Mouse (Mus musculus): ENCODE results near the gene Pgrmc2.

The Pgrmc2 gene

DNA sequence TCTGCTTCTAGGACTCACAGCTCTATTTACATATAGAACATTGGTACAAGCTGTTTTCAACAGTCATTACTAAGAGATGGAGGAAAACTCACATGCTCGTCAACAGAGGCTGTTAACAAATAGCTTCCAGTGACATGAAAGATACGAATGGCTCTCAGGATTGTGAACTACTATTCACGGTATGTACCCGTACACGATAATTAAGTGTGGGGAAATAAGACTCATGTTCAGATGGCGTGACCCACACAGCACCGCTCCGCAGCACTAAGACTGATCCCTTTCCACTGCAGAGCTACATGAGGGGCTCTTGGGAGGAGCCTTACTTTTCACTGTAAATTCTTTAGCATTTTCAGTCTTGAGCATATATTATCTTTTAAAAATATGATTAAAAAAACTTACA is 7.5 kb downstream of the Pgrmc2 start:
- no peak for DNase-seq (ENCODE audit: extremely low spot score, low spot score)

DNA sequence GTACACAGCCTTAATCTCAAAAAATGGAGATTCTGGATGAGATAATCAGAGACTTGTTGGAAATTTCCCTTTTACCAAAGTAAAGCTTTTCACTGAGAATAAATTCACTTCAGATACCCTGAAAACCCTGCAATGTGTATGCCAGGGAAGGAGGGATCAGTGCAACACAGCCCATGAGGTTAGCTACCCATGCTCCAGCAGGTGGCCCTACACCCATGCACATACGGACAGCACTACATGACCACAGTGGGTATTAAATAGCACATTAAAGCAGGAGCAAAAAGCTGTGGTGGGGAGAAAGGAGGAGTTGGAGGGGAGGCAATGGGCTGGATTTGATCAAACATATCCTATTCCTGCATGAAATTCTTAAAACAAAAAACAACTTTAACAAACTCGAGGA is 12.3 kb downstream of the Pgrmc2 start:
- no peak for DNase-seq (ENCODE audit: extremely low spot score, low spot score)

DNA sequence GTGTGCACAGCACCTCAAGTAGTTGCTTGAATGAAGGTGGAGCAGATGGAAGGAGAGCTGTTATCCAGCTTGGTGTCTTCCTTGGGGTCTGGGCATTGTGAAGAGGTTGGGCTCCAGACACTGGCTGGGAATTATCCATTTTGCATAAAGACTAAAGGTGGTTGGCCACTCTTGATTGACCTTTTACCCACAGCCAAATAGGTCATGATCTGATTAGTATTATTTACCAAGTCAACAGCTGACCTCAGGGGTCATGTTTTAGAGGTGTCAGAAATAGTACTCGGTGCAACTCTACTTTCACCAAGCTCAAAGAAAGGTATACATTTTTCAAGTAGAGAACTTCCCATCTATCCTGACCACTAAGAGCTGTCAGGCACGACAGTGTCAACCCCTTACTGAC is 17.5 kb downstream of the Pgrmc2 start:
- DNase-seq (ENCODE audit: extremely low spot score, low spot score), result no peak

DNA sequence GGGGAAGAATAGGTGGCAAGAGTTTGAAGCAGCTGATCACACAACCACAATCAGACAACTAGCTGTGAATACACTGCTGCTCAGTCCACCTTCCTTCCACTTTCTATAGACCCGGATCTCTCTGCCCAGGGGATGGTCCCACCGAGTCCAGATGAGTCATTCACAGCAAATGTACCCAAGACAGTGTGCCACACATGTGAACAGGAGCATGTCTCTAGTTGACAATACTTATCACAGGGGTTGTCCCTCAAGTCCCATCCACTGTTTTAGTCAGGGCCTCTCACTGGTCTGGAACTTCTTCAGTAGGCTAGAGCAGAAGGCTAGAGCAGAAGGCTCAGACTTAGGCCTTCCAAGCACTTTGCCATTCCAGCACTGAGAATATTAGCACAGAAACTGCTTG is 20.1 kb downstream of the Pgrmc2 start:
- no peak for DNase-seq (ENCODE audit: extremely low spot score, low spot score)

DNA sequence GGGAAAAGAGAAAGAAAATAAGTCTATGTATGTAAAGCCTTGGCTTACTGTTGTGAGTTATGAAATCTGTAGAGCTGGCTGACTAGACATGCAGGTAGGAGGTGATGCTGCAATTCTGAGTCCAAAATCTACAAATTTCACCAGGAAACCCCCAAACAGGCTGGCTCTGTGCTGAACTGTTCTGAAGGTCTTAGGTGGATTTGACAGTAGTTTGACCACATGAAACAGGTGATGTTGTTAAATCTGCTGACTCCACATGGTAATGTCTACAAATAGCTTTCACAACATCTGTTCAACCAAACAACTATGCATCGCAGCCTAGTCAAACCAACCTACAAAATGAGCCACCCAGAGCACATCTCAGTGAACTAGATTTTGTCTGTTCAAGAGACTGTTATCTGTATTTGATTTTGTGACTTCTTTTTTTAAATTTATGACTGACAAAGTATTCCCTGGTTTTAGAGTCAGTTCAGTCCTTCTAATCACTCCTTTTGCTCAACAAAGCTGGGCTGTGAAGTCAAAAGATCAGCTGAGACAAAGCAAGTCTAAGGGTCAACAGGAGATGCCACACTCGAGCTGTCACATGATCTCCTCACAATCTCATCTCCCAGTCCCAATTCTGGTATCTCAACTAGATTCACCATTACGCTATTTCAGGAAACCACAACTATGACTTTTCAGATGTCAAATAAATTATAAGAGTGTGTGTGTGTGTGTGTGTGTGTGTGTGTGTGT is 20.8 kb downstream of the Pgrmc2 start:
- DNase-seq (ENCODE audit: extremely low spot score, low spot score), result no peak

DNA sequence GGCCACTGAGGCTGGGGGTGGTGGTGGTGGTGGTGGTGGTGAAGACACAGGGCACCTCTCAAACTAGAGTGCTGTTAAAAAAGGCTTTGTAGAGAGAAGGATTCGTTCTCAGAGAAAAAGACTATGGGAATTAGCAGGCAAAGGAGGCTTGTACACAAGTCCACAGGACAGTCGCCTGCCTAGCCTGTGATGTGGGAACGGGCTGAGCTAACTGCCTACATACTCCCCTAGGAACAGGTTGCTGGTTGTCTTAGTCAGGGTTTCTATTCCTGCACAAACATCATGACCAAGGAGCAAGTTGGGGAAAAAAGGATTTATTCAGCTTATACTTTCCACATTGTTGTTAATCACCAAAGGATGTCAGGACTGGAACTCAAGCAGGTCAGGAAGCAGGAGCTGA is 23.6 kb downstream of the Pgrmc2 start:
- no peak for DNase-seq (ENCODE audit: extremely low spot score, low spot score)

DNA sequence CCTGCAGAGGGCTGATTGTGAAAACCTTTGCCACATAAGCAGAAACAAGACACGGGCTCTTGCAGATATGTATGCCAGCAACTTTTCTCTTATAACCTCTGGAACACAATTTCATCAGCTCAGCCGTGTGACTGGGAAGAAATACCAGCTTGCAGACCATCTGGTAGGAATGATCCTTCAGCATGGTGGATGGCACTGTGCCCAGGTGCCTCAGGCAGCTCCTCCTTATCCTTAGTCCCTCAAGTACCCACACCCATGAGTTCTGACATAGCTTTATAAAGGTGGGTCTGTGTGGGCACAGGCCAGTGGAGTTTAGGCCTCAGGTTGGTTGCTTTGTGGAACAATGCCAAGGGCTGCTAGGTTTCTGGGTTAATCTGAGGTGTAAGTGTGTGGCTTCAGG is 24.5 kb downstream of the Pgrmc2 start:
- no peak for DNase-seq (ENCODE audit: extremely low spot score, low spot score)

DNA sequence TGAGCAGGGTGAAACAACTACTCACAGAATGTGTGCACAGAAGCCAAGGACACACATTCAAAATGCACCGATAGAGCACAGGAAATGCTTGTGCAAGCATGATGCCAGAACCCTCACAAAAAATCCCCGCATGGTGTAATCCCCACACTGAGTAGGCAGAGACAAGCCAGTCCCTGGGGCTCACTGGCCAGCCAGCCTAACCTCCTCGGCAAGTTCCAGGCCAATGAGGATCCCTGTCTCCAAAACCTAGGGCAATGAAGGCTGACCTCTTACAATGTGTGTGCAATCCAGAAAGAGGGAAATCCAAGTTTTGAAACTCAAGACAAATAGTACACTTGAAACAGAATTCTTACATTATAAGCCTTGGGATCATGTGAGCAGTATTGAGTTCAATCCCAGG is 29.5 kb downstream of the Pgrmc2 start:
- DNase-seq (ENCODE audit: extremely low spot score, low spot score), result no peak

DNA sequence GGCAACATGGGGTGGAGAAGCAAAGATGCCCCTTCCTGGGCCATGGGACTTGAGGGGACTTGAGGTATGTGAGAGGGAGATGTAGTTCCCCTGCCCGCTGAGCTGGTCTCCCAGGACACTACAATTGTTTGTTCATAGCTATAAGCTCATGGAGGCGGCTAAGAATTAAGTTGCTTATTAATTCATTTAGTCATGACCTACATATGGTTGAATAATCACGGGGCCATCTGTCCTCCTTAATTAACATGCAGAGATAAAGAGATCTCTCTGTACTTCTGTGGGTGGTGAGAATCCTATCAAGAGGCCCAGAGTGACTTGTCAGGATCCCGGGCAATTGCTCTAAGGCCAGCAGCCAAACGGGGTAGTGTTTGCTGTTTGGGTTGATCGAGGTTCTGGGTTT is 35.0 kb downstream of the Pgrmc2 start:
- no peak for DNase-seq (ENCODE audit: extremely low spot score, low spot score)

DNA sequence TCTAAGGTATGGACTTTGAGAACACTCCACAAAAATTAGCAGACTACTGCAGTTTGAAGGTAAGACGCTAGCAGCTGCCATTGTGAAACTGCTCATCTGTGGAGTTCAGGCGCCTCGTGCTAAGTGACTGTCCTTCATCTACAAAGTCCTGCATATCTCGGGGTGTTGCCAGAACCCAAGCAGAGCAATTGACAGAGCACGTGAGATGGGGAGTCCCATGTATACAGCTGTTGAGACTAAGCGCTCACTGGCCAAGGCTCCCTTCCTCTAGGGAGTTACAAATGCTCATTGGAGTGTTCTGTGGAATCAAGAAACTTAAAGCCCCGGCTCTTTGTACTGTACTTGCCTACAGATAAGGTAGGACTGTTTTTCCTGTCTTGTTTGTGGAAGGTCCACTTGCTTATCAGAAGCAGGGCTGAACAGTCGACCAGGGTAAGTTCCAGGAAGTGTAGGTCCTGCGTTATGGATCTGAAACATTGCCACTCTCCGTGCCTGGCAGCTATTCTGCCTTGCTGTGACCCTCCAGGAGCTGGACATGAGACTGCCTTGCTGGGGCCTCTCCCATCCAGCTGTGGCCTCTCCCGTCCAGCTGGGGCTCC is 39.0 kb downstream of the Pgrmc2 start:
- DNase-seq (ENCODE audit: extremely low spot score, low spot score), result no peak

DNA sequence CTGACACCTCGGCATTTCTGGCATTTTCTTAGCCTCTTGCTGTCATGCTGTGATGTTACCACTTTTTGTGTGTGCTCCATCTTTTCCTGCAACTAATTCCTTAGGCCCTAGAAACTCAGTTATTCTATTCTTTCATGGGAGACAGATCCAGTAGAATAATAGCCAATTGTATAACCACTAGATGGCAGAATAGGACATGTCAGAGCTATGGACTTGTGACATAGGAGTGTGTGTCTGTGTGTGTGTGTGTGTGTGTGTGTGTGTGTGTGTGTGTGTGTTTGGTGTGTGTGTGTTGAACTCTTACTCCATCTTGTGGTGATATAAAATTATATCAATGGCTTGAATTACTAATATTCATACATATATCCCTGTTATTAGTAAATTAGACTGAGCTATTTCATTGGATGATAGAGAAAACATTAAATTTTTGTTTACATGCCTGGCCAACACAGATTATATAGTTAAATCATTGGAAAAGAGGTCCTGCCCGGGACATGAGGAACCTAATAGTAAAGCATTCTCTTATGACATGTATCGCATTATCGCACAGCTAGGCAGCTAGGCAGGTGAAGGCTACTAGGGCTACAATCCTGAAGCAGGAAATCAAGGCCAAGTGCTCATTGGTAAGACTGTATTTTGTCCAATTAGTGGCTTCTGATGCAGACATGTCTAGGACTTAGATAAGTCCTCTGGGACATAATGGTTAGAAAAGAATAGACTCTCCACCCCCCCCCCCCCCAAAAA is 40.5 kb downstream of the Pgrmc2 start:
- no peak for DNase-seq (ENCODE audit: extremely low spot score, low spot score)

DNA sequence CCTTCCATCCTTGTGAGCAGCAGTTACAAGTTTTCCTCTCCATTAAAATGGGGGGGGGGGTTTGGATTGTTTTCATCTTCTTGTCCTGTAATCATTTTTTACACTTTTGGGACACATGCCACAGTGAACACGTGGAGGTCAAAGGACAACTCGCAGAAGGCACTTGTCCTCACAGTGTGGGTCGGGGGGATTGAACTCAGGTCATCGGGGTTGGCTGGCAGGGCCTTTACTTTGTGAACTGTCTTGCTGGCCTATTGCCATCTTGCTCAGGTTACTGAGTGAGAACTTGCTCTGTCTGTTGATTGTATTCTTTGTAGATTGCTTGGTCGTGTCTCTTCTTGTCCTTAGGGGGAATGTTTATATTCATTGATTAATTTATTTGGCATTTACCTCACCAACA is 41.6 kb downstream of the Pgrmc2 start:
- DNase-seq (ENCODE audit: extremely low spot score, low spot score), result no peak

DNA sequence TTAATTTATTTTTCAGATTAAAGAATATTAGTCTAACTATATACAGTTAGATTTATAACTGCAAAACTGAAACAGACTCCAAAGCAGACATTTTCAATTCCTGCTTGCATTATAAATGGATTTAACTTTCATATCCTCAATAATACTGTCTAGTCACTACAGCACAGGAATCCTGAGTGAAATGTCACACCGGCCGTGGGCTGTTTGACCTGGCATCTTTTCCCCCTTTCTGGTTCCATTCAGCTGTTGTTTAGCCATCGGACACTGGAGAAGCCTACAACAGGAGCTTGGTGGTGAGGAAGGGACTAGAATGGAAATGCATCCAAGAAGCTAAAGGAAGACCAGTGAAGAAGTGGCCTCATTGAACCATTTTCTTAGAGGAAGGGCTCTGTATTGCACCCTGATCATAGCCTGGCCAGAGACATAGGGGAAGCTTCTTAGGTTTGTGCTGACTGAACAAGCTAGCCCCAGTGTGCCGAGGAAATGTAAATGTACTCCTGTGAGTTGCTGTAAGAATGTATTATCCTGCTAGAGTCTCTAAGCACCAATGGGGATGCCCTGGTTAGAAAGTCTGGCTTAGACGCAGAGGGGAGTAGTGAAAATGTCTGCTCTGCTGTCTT is 44.4 kb downstream of the Pgrmc2 start:
- DNase-seq (ENCODE audit: extremely low spot score, low spot score), result no peak

DNA sequence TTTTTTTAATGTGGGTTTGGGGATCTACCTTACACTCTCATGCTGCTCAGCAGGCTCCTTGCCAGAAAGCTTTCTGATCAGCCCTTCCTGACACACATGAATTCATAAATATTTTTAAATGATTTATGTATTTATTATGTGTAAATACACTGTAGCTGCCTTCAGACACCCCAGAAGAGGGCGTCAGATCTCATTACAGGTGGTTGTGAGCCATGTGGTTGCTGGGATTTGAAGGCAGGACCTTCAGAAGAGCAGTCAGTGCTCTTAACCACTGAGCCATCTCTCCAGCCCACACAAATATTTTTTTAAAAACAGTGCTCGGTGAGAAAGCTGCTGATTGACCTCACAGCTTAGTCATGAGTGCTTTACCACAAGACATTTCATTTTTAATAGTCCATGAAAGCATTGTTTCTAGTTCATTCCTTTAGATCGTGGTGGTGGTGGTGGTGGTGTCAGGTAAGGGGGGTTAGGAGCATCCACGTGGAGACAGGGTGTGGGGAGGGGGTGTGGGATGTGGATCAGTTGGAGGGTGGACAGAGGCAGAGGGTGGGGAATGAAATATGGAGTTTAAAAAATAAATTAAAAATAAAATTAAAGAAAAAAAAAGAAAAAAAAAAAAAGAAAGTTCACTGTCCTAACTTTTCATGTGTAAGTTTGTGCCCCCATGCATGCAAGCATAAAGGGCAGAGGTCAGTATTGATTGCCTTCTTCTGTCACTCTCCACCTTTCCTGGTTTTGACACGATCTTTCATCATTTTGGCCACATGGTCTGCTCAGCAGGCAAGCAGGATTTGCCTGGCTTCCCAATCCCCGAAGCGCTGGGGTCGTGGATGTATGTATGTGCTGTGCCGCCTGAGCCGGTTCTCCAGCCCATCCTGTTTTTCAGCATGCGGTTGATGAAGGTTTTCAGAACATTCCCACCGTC is 51.3 kb downstream of the Pgrmc2 start:
- no peak for DNase-seq (ENCODE audit: extremely low spot score, low spot score)

DNA sequence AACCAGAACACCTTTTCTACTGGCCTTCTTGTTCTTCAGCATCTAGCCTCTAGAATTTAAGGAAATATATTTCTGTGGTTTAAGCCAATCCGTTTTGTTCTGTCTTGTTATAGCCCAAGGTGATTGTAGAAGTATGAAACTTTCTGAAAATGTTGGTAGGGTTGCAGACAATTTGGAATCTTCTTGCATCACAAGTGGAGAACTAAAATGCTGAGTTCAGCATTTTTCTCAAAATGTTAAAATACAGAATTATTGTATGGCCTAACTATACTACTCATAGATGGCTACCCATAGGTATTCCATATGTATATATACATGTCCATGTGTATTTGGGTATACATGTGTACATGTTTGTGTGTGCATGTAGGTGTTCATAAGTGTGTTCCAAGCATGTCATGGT is 52.1 kb downstream of the Pgrmc2 start:
- DNase-seq (ENCODE audit: extremely low spot score, low spot score), result no peak

DNA sequence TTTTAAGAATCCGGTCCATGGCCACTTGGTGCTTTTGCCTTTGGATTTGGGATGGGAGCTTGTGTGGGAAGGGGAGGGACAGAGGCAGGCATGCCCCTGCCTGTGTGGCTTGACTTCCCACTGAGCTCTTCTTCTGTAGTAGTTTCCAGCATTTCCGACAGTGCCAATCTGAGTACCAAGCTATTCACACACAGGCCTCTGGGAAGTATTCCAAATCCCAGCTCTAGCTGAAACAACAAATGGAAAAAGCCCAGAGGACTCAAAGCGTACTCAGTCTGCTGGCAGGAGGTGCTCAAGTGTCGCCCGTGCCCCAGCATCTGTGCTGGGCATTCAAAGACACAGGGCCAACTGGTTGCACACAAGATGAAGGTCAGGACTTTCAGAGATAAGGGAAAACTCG is 60.9 kb downstream of the Pgrmc2 start:
- no peak for DNase-seq (ENCODE audit: extremely low spot score, low spot score)

DNA sequence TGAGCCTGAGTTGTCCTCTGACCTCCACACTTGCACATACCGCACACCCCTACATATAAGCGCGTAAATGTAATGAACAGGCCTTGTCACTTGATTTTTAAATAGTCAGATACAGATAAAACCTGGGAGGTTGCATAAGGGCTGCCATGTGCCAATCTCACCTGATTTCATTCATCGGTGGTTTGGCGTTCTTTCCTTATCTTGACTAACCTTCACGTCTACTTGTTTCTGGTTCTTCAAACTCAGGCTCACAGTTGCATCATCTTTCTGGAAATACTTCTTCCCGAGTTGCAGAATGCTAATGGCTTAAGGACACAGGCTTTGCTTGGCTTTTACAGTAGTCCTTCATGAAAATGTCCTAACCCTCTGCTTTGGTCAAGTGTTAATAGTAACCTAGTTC is 62.2 kb downstream of the Pgrmc2 start:
- no peak for DNase-seq (ENCODE audit: extremely low spot score, low spot score)

DNA sequence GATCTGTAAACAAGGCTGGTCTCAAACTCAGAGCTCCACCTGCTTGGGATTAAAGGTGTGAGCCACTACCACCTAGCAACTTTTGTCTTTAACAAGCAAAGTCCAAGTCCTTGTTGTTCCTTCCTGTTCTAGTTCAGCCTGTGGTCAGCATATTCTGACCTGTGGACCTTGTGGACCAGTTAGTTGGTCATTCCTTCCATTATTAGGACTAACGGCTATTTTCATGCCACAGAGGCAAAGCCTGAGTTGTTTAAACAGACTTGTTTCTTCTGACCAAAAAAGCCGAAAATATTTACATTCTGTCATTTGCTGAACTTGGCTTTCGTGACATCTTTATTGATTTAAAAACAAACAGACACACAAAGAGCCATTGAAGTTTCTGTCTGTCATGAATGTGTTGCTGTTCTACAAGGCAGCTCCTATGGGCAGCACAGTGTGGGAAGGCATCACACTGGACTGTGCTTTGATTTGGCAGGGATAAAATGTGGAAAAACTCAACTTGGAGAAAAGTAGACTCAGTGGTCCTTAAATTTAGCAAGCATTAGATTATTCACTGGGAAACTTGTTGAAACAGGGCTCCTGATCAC is 64.7 kb downstream of the Pgrmc2 start:
- DNase-seq (ENCODE audit: extremely low spot score, low spot score), result no peak
